Mouse (Mus musculus): ENCODE results near the gene Prrc2b.

GRCm38 (mm10) chr2:32260635-32261034, 109.8 kb downstream of the Prrc2b start:
- TF ChIP-seq GATA1 (IDR thresholded peaks at IDR 0.05; ENCODE audit: borderline replicate concordance, low read length) (no peak), FLI1 (IDR thresholded peaks at IDR 0.05; ENCODE audit: low read length) (no peak)

Measured in megakaryocyte, embryonic 14.5 days (primary cell).